Mouse (Mus musculus): ENCODE data around the gene Lrrn4.

Lrrn4 gene

GRCm38 (mm10) chr2:132880844-132881645 is at the start of gene Lrrn4:
TSS of gene Lrrn4 (minus strand) at chr2:132880891.
- DNase-seq, result peak in 1 of 2 experiments; percentile 11

- no peak for DNase-seq
Measured at GRCm38 (mm10) chr2:132928999-132929398, 48.3 kb upstream of the Lrrn4 start.

GRCm38 (mm10) chr2:132927871-132928270 is 47.2 kb upstream of the Lrrn4 start:
- DNase-seq, result no peak

- no peak for DNase-seq
Measured at GRCm38 (mm10) chr2:132927298-132927697, 46.6 kb upstream of the Lrrn4 start.

GRCm38 (mm10) chr2:132923290-132924085 is 42.8 kb upstream of the Lrrn4 start:
- peak; percentile 4 to 24 for DNase-seq

- peak; percentile 6 to 41 for DNase-seq
Measured at GRCm38 (mm10) chr2:132922076-132922873, 41.6 kb upstream of the Lrrn4 start.

- DNase-seq, result no peak
Measured at GRCm38 (mm10) chr2:132914785-132915184, 34.1 kb upstream of the Lrrn4 start.

- DNase-seq, result no peak
Measured at GRCm38 (mm10) chr2:132906763-132907162, 26.1 kb upstream of the Lrrn4 start.

GRCm38 (mm10) chr2:132904961-132905360 is 24.3 kb upstream of the Lrrn4 start:
- no peak for DNase-seq

- DNase-seq, result peak in 1 of 2 experiments; percentile 18
Measured at GRCm38 (mm10) chr2:132903498-132903897, 22.8 kb upstream of the Lrrn4 start.

GRCm38 (mm10) chr2:132902056-132902455 is 21.4 kb upstream of the Lrrn4 start:
- no peak for DNase-seq

- DNase-seq, result no peak
Measured at GRCm38 (mm10) chr2:132901636-132902035, 20.9 kb upstream of the Lrrn4 start.

GRCm38 (mm10) chr2:132900596-132900995 is 19.9 kb upstream of the Lrrn4 start:
- DNase-seq, result no peak

GRCm38 (mm10) chr2:132898211-132898610 is 17.5 kb upstream of the Lrrn4 start:
- no peak for DNase-seq

GRCm38 (mm10) chr2:132893826-132894225 is 13.1 kb upstream of the Lrrn4 start:
- no peak for DNase-seq

- no peak for DNase-seq
Measured at GRCm38 (mm10) chr2:132885312-132885711, 4.6 kb upstream of the Lrrn4 start.

- DNase-seq, result no peak
Measured at GRCm38 (mm10) chr2:132884303-132884967, 3.7 kb upstream of the Lrrn4 start.

- no peak for DNase-seq
Measured at GRCm38 (mm10) chr2:132879261-132880044, 1.2 kb downstream of the Lrrn4 start.

GRCm38 (mm10) chr2:132876991-132877390 is 3.7 kb downstream of the Lrrn4 start:
- no peak for DNase-seq

- no peak for DNase-seq
Measured at GRCm38 (mm10) chr2:132873657-132874326, 6.9 kb downstream of the Lrrn4 start.

GRCm38 (mm10) chr2:132871663-132872062 is 9.0 kb downstream of the Lrrn4 start:
- DNase-seq, result no peak

Data from lung, adult 18-20 months (tissue).